Mouse (Mus musculus) embryonic fibroblast, embryonic 13.5 days (primary cell): ENCODE measurements at regions not wholly inside any gene's neighbourhood (a gene's known extent, or its start where the extent isn't known, plus 50 kb on each side); places are given as distances from the start of the nearest gene placed in this dataset.

ENCODE experiments used
- CTCF ChIP-seq: IDR thresholded peaks from 2 replicates; pipeline ENCODE4 v1.5.1; 2011; ENCODE audit warnings: mild to moderate bottlenecking, control low read depth, low read length, moderate library complexity, borderline replicate concordance; ENCODE audit not compliant: insufficient read depth
- POLR2A ChIP-seq: IDR thresholded peaks from 2 replicates; pipeline ENCODE4 v1.6.1; 2011; ENCODE audit warnings: low read depth, mild to moderate bottlenecking, control low read depth, low read length, moderate library complexity

GRCm38 (mm10) chr16:66017040-66017439 is 202.0 kb downstream of the Vgll3 start:
- TF ChIP-seq CTCF (no peak), POLR2A (no peak)
